ENCODE assay signal across 8 mouse cellular contexts in genomic region chr9:58554908-58555684, GRCm38 (mm10). TPM values are rescaled to one million over a fixed set of nuclear protein-coding genes. Genes with fewer than 3 reads are reported as not detected.
DNase-seq lines count a peak whose midpoint lies in the region; ATAC-seq lines count a peak whose summit lies in the region.

Cd276 (minus strand) TSS chr9:58555437.

- H3K9ac ChIP-seq in hindbrain, embryonic 16.5 days (ENCODE audit: low read depth, low read length), result peak within 1 kb of the TSS; percentile 95
- peak within 1 kb of the TSS; percentile 92 for H3K9ac ChIP-seq in stomach, embryonic 16.5 days (ENCODE audit: low read length)

- intact Hi-C loops in left cerebral cortex, postnatal 14 days (cut with DNase I), result loop anchor here (2.0 kb wide), 1 partner anchor 28 kb away; the partner anchor contains the start of gene Nptn

- no peaks in the 10 kb centered on the region for H3K36me3 ChIP-seq in erythroblast, embryonic 14.5 days (ENCODE audit: control insufficient read depth)
- no peaks in the 10 kb centered on the region for H3K36me3 ChIP-seq in hindbrain, embryonic 16.5 days (ENCODE audit: control insufficient read depth, insufficient read depth, low read length)
- H3K36me3 ChIP-seq in stomach, embryonic 16.5 days (ENCODE audit: control insufficient read depth, insufficient read depth, low read length), result no peaks in the 10 kb centered on the region

- peak; percentile 66 to 67 for DNase-seq in cerebellum, postnatal 36 days
- peak; percentile 55 to 57 for DNase-seq in gastrocnemius, adult 8-10 months (ENCODE audit: low spot score in 2 of 2)
- DNase-seq in left cerebral cortex, postnatal 14 days (ENCODE audit: low spot score in 2 of 2), result peak; percentile 82 to 90
- DNase-seq in mesoderm, embryonic 11.5 days (ENCODE audit: low read depth, low spot score), result peak; percentile 85

- H3K4me2 ChIP-seq in hindbrain, embryonic 16.5 days (ENCODE audit: low read length), result peak within 1 kb of the TSS; percentile 83
- H3K4me2 ChIP-seq in stomach, embryonic 16.5 days (ENCODE audit: low read depth, low read length), result peak within 1 kb of the TSS; percentile 88

- no peaks in the 10 kb centered on the region; the same call in 1 of the 2 replicates for H3K9me3 ChIP-seq in erythroblast, embryonic 14.5 days (ENCODE audit: control insufficient read depth, low read length)
- H3K9me3 ChIP-seq in hindbrain, embryonic 16.5 days (ENCODE audit: control insufficient read depth, low read length), result no peaks in the 10 kb centered on the region
- no peaks in the 10 kb centered on the region for H3K9me3 ChIP-seq in stomach, embryonic 16.5 days (replicated peaks; ENCODE audit: control insufficient read depth, low read length)

- H3K4me3 ChIP-seq in erythroblast, embryonic 14.5 days (replicated peaks), result peak within 1 kb of the TSS; percentile 57
- peak within 1 kb of the TSS; percentile 78 for H3K4me3 ChIP-seq in hindbrain, embryonic 16.5 days (ENCODE audit: low read length)
- peak within 1 kb of the TSS; percentile 81 for H3K4me3 ChIP-seq in stomach, embryonic 16.5 days (replicated peaks; ENCODE audit: low read length)

- peaks cover 21% of the 10 kb centered on the region for H3K4me1 ChIP-seq in erythroblast, embryonic 14.5 days (ENCODE audit: control insufficient read depth)
- H3K4me1 ChIP-seq in hindbrain, embryonic 16.5 days (ENCODE audit: control insufficient read depth, insufficient read depth, low read depth, low read length), result peaks cover 17% of the 10 kb centered on the region
- peaks cover 42% of the 10 kb centered on the region for H3K4me1 ChIP-seq in stomach, embryonic 16.5 days (ENCODE audit: control insufficient read depth, insufficient read depth, low read length)

- peaks cover 70% of the 10 kb centered on the region for H3K27me3 ChIP-seq in erythroblast, embryonic 14.5 days (ENCODE audit: control insufficient read depth)
- no peaks in the 10 kb centered on the region for H3K27me3 ChIP-seq in hindbrain, embryonic 16.5 days (replicated peaks; ENCODE audit: control insufficient read depth, insufficient read depth, low read length)
- H3K27me3 ChIP-seq in stomach, embryonic 16.5 days (ENCODE audit: control insufficient read depth, insufficient read depth, low read length), result no peaks in the 10 kb centered on the region

- H3K27ac ChIP-seq in hindbrain, embryonic 16.5 days (ENCODE audit: low read depth, low read length), result peak within 1 kb of the TSS; percentile 97
- peak within 1 kb of the TSS; percentile 97 for H3K27ac ChIP-seq in stomach, embryonic 16.5 days (ENCODE audit: low read length)

- WGBS in hindbrain, embryonic 16.5 days, result under 1% methylated on average over 60 of the region's 68 CpGs
- WGBS in stomach, embryonic 16.5 days, result under 1% methylated on average over 66 of the region's 68 CpGs

- ATAC-seq in erythroblast, adult 5-6 weeks (replicated peaks; ENCODE audit: low FRiP score, poor library complexity, severe bottlenecking), result no peak
- ATAC-seq in hindbrain, embryonic 16.5 days, result peak; percentile 63
- ATAC-seq in stomach, embryonic 16.5 days (ENCODE audit: insufficient read depth, low FRiP score), result peak; percentile 72

RNA-seq across cellular contexts. Expression of gene Cd276, which starts in this region (rescaled TPM):
- polyA plus RNA-seq in erythroblast, embryonic 14.5 days (2012), result 0.01 TPM in 1 of 2 replicates, not detected in the other
- not detected in 2 replicates for total RNA-seq in erythroblast, adult 5-6 weeks (2015; ENCODE audit: low replicate concordance)
- total RNA-seq in erythroblast, adult 5-6 weeks (2017; ENCODE audit: low replicate concordance), result not detected in 2 replicates
- total RNA-seq in gastrocnemius, adult 8-10 months (2022), result 10 to 100 TPM in 2 of 4 experiments, 1 to 10 TPM in 2; 5.9 to 13.6 (median 10.6) TPM
- 24.6 and 33.7 TPM in 2 replicates for polyA plus RNA-seq in hindbrain, embryonic 16.5 days (2015; fragmentation: Nextera tagmentation; extraction: Ambion mirVana)
- 10 to 100 TPM; 13.2 to 14.6 TPM for total RNA-seq in left cerebral cortex, postnatal 14 days (2021)
- 30.4 and 31.2 TPM in 2 replicates for polyA plus RNA-seq in stomach, embryonic 16.5 days (2015; fragmentation: Nextera tagmentation; extraction: Ambion mirVana)

Comparison
In these comparisons a context has a peak if more than half of its experiments do, and no peak if none do; other contexts are left out.
1. RNA of gene Cd276 (total RNA-seq): 13.2 to 14.6 TPM in left cerebral cortex, postnatal 14 days and 5.9 to 13.6 TPM in gastrocnemius, adult 8-10 months; not detected in erythroblast, adult 5-6 weeks; every median in the first group is over 4 times any median in the second.
2. RNA of gene Cd276 (polyA plus RNA-seq): 30.4 to 31.2 TPM in stomach, embryonic 16.5 days and 24.6 to 33.7 TPM in hindbrain, embryonic 16.5 days; 0.01 TPM in erythroblast, embryonic 14.5 days; every median in the first group is over 10 times any median in the second.
3. Peak in every context shown above with its lines, with median percentiles within 50 percentile points of each other: H3K4me3 ChIP-seq and DNase-seq.